In the genomic region with DNA sequence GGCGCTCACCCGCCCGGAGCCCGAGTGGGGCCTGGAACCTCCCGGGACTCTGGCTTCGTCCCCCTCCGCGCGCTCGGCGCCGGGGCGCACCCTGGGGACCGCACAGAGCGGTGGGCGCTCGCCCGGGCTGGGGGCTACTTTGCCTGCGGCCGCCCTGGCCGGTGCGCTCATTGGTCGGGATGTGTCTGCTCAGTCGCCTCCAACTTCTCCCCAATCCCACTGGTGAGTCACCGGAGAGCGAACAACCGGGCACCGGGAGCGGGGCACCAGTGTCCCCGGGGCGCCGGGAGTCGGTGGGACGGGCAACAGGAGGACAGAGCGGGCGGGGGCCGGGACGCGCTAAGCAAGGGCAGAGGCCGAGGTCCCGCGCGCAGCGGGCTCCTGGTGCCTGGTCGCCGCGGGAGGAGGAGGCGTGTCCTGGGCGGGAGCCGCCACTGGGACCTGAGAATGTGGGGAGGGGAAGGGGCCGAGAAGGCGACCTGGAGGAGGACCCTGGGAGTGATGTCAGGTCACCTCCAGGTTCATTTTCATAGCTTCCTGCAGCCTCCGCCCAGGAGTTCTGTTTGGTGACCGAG, we compare ENCODE assay signal across 8 mouse cellular contexts. TPM values are rescaled to one million over a fixed set of nuclear protein-coding genes. Genes with fewer than 3 reads are reported as not detected.
A peak's percentile ranks its signal among the peaks of the same experiment; 100 is the strongest.
DNase-seq lines count a peak whose midpoint lies in the region; ATAC-seq lines count a peak whose summit lies in the region.

No protein-coding gene starts in this region.

- H3K4me2 ChIP-seq in embryonic facial prominence, embryonic 12.5 days (replicated peaks): peak overlapping the region; percentile 86
- peak overlapping the region; percentile 66 for H3K4me2 ChIP-seq in liver, embryonic 13.5 days
- H3K4me2 ChIP-seq in neural tube, embryonic 12.5 days (replicated peaks): peak overlapping the region; percentile 100

- peaks cover 3% of the 10 kb centered on the region; the same call in 1 of the 2 replicates for H3K9me3 ChIP-seq in megakaryocyte, embryonic 14.5 days
- no peaks in the 10 kb centered on the region for H3K9me3 ChIP-seq in embryonic facial prominence, embryonic 12.5 days
- no peaks in the 10 kb centered on the region for H3K9me3 ChIP-seq in liver, embryonic 13.5 days (replicated peaks)
- no peaks in the 10 kb centered on the region for H3K9me3 ChIP-seq in neural tube, embryonic 12.5 days

- WGBS in embryonic facial prominence, embryonic 12.5 days: 1% methylated on average over 45 of the region's 54 CpGs
- under 1% methylated on average over 54 of the region's 54 CpGs for WGBS in liver, embryonic 13.5 days (ENCODE audit: insufficient replicate concordance)
- under 1% methylated on average over 54 of the region's 54 CpGs for WGBS in neural tube, embryonic 12.5 days

- peak; percentile 27 to 42 for DNase-seq in heart, adult 9 months (ENCODE audit: low spot score in 2 of 2)
- DNase-seq in kidney, adult 18-20 months: peak; percentile 81
- no peak for DNase-seq in liver, embryonic 13.5 days
- peak; percentile 3 for DNase-seq in urinary bladder, postnatal 25 days (ENCODE audit: low spot score)

- peaks cover 8% of the 10 kb centered on the region for H3K4me1 ChIP-seq in megakaryocyte, embryonic 14.5 days
- H3K4me1 ChIP-seq in embryonic facial prominence, embryonic 12.5 days: 0 out of 2 replicates have a peak, but pooled peaks cover 4% of the 10 kb centered on the region
- no peaks in the 10 kb centered on the region for H3K4me1 ChIP-seq in liver, embryonic 13.5 days (replicated peaks)
- H3K4me1 ChIP-seq in neural tube, embryonic 12.5 days: 0 out of 2 replicates have a peak, but pooled peaks cover 4% of the 10 kb centered on the region

- H3K27me3 ChIP-seq in megakaryocyte, embryonic 14.5 days (replicated peaks): peaks cover 21% of the 10 kb centered on the region
- H3K27me3 ChIP-seq in embryonic facial prominence, embryonic 12.5 days: no peaks in the 10 kb centered on the region
- peaks cover 30% of the 10 kb centered on the region for H3K27me3 ChIP-seq in liver, embryonic 13.5 days
- peaks cover 15% of the 10 kb centered on the region; the same call in 1 of the 2 replicates for H3K27me3 ChIP-seq in neural tube, embryonic 12.5 days (replicated peaks)

- peak overlapping the region; percentile 98 for H3K27ac ChIP-seq in embryonic facial prominence, embryonic 12.5 days
- H3K27ac ChIP-seq in liver, embryonic 13.5 days: no peak overlapping the region
- no peak overlapping the region for H3K27ac ChIP-seq in neural tube, embryonic 12.5 days

- no peak for ATAC-seq in megakaryocyte, adult 5-6 weeks (ENCODE audit: poor library complexity, severe bottlenecking)
- ATAC-seq in embryonic facial prominence, embryonic 12.5 days (ENCODE audit: insufficient number of reproducible peaks, insufficient read depth, low FRiP score, low TSS enrichment): peak; percentile 79
- no peak for ATAC-seq in liver, embryonic 13.5 days (ENCODE audit: low read depth)
- ATAC-seq in neural tube, embryonic 12.5 days (ENCODE audit: low FRiP score, low read depth): peak; percentile 84

- peak overlapping the region; percentile 81 for H3K9ac ChIP-seq in embryonic facial prominence, embryonic 12.5 days
- H3K9ac ChIP-seq in liver, embryonic 13.5 days: no peak overlapping the region
- H3K9ac ChIP-seq in neural tube, embryonic 12.5 days: peak overlapping the region; percentile 62

- peak overlapping the region; percentile 65 for H3K4me3 ChIP-seq in megakaryocyte, embryonic 14.5 days (replicated peaks)
- H3K4me3 ChIP-seq in embryonic facial prominence, embryonic 12.5 days: peak overlapping the region; percentile 81
- peak overlapping the region; percentile 47 for H3K4me3 ChIP-seq in liver, embryonic 13.5 days (replicated peaks)
- peak overlapping the region; percentile 69 for H3K4me3 ChIP-seq in neural tube, embryonic 12.5 days

- H3K36me3 ChIP-seq in megakaryocyte, embryonic 14.5 days (replicated peaks; ENCODE audit: low read length): no peaks in the 10 kb centered on the region
- no peaks in the 10 kb centered on the region for H3K36me3 ChIP-seq in embryonic facial prominence, embryonic 12.5 days
- no peaks in the 10 kb centered on the region for H3K36me3 ChIP-seq in liver, embryonic 13.5 days
- no peaks in the 10 kb centered on the region for H3K36me3 ChIP-seq in neural tube, embryonic 12.5 days

RNA-seq across cellular contexts. Expression of a gene that starts 54.4 kb away (rescaled TPM):
- polyA plus RNA-seq in megakaryocyte, embryonic 14.5 days (2012; ENCODE audit: insufficient read depth, low replicate concordance): not detected in 2 replicates
- total RNA-seq in megakaryocyte, adult 5-6 weeks (2015): 0.05 and 0.20 TPM in 2 replicates
- total RNA-seq in megakaryocyte, adult 5-6 weeks (2017): 0.33 and 2.2 TPM in 2 replicates
- polyA plus RNA-seq in embryonic facial prominence, embryonic 12.5 days (2016; fragmentation: Nextera tagmentation; extraction: Ambion mirVana): 48.1 and 52.2 TPM in 2 replicates
- polyA plus RNA-seq in liver, embryonic 13.5 days (2015; fragmentation: Nextera tagmentation; extraction: Ambion mirVana): 0.19 and 0.22 TPM in 2 replicates
- 4.4 and 4.8 TPM in 2 replicates for polyA plus RNA-seq in neural tube, embryonic 12.5 days (2016; fragmentation: Nextera tagmentation; extraction: Ambion mirVana)

Comparison
In these comparisons a context has a peak if more than half of its experiments do, and no peak if none do; other contexts are left out.
1. ATAC-seq: peak in embryonic facial prominence, embryonic 12.5 days (single experiment) and neural tube, embryonic 12.5 days (single experiment); none in megakaryocyte, adult 5-6 weeks (single experiment) and liver, embryonic 13.5 days (single experiment).
2. Peak in every context shown above with its lines, with median percentiles within 50 percentile points of each other: H3K4me3 ChIP-seq and H3K4me2 ChIP-seq.